Comparison of ENCODE assay signal across 8 mouse cellular contexts in the genomic region with DNA sequence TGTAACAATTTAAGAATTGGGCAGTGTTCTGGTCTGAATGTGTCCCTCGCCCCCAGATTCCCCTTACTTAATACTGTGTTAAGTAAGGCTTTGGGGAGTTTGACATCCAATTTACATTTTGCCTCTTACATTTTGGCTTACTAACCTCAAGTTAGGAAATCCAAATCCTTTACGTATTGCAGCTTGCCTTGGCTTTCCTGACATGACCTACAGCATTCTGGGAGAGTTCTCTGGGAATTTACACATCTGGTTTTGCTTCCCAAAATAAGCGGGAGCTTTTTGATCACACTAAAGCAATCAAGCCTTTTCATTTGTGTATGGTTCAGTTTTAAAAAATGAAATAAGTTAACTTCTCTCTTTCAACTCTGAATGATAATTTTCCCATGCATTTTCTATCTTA. TPM values are rescaled to one million over a fixed set of nuclear protein-coding genes. Genes with fewer than 3 reads are reported as not detected.
DNase-seq lines count a peak whose midpoint lies in the region; ATAC-seq and TF ChIP-seq lines count a peak whose summit lies in the region.

No protein-coding gene starts in this region.

- H3K9me3 ChIP-seq in heart, embryonic 10.5 days: no peaks in the 10 kb centered on the region
- no peaks in the 10 kb centered on the region for H3K9me3 ChIP-seq in CH12.LX (replicated peaks; ENCODE audit: low read length)
- H3K9me3 ChIP-seq in forebrain, embryonic 13.5 days (replicated peaks): no peaks in the 10 kb centered on the region
- no peaks in the 10 kb centered on the region for H3K9me3 ChIP-seq in limb, embryonic 14.5 days (ENCODE audit: control insufficient read depth, low read length)

- peaks cover 28% of the 10 kb centered on the region for H3K4me1 ChIP-seq in heart, embryonic 10.5 days
- H3K4me1 ChIP-seq in CH12.LX (ENCODE audit: control insufficient read depth in 1 of 2, insufficient read depth in 2 of 2): peaks cover 0 to 17% of the 10 kb centered on the region in 2 experiments; a peak in 2 of 4 replicates
- H3K4me1 ChIP-seq in forebrain, embryonic 13.5 days: peaks cover 14% of the 10 kb centered on the region
- H3K4me1 ChIP-seq in limb, embryonic 14.5 days (ENCODE audit: control insufficient read depth, insufficient read depth, low read length): peaks cover 8% of the 10 kb centered on the region

- H3K4me3 ChIP-seq in heart, embryonic 10.5 days: peak overlapping the region; percentile 89
- H3K4me3 ChIP-seq in CH12.LX (replicated peaks in 1 of 3; ENCODE audit: low read depth in 2 of 3, low read length in 2 of 3, poor library complexity in 1 of 3): peak overlapping the region in 2 of 3 experiments; percentile 81 to 88
- peak overlapping the region; percentile 72; the same call in 1 of the 2 replicates for H3K4me3 ChIP-seq in forebrain, embryonic 13.5 days
- peak overlapping the region; percentile 73 for H3K4me3 ChIP-seq in limb, embryonic 14.5 days (replicated peaks; ENCODE audit: low read length)

- in situ Hi-C loops in CH12.LX (cut with MboI; ENCODE audit: low pct_ligation_motif_present, low pct_unique_long_range_greater_than_20kb, low sequenced_read_pairs): loop anchor here (5.0 to 10.0 kb wide), 2 partner anchors 62 to 139 kb away; no protein-coding TSS in a partner anchor

- ATAC-seq in forebrain, embryonic 13.5 days: no peak
- no peak for ATAC-seq in limb, embryonic 14.5 days (ENCODE audit: low FRiP score, low read depth)

- intact Hi-C loops in heart, postnatal 25 days (cut with DNase I): loop anchor here (1.0 kb wide), 1 partner anchor 140 kb away; no protein-coding TSS in a partner anchor
- intact Hi-C loops in gastrocnemius, postnatal 36 days (cut with DNase I): loop anchor here (5.0 to 10.0 kb wide), 2 partner anchors 112 to 189 kb away; no protein-coding TSS in a partner anchor

- 45% methylated on average over 3 of the region's 3 CpGs for WGBS in heart, embryonic 10.5 days
- 48% methylated on average over 3 of the region's 3 CpGs for WGBS in forebrain, embryonic 13.5 days
- WGBS in limb, embryonic 14.5 days: 20% methylated on average over 3 of the region's 3 CpGs

- H3K36me3 ChIP-seq in heart, embryonic 10.5 days: no peaks in the 10 kb centered on the region
- H3K36me3 ChIP-seq in CH12.LX (replicated peaks in 1 of 2; ENCODE audit: control insufficient read depth in 1 of 2, insufficient read depth in 1 of 2, low read length in 1 of 2): no peaks in the 10 kb centered on the region
- H3K36me3 ChIP-seq in forebrain, embryonic 13.5 days (ENCODE audit: poor library complexity, severe bottlenecking): no peaks in the 10 kb centered on the region
- no peaks in the 10 kb centered on the region for H3K36me3 ChIP-seq in limb, embryonic 14.5 days (ENCODE audit: control insufficient read depth, insufficient read depth, low read length)

- H3K9ac ChIP-seq in CH12.LX (ENCODE audit: insufficient read depth, low read depth): peak overlapping the region; percentile 59; the same call in 1 of the 2 replicates
- H3K9ac ChIP-seq in forebrain, embryonic 13.5 days: no peak overlapping the region
- H3K9ac ChIP-seq in limb, embryonic 14.5 days (ENCODE audit: low read depth, low read length, severe bottlenecking): no peak overlapping the region

- no peak for TF ChIP-seq POLR2A in CH12.LX (IDR thresholded peaks at IDR 0.05; ENCODE audit: low read depth, low read length)
- no peak for TF ChIP-seq POLR2A in limb, embryonic 14.5 days (IDR thresholded peaks at IDR 0.05; ENCODE audit: borderline replicate concordance, extremely low read depth, insufficient read depth, insufficient read length)

- no peak for TF ChIP-seq CTCF in CH12.LX (conservative IDR thresholded peaks at IDR 0.05 in 1 of 2, IDR thresholded peaks at IDR 0.05 in 1 of 2; ENCODE audit: low read depth in 2 of 2, low read length in 2 of 2)

- dilution Hi-C loops in CH12.LX (cut with MboI; ENCODE audit: extremely low pct_ligation_motif_present, extremely low pct_unique_long_range_greater_than_20kb, low sequenced_read_pairs): no loop called here

- peak overlapping the region; percentile 41 for H3K4me2 ChIP-seq in CH12.LX (ENCODE audit: insufficient read depth, low read depth, poor library complexity, severe bottlenecking)
- H3K4me2 ChIP-seq in forebrain, embryonic 13.5 days: peak overlapping the region; percentile 97; the same call in 1 of the 2 replicates
- peak overlapping the region; percentile 85 for H3K4me2 ChIP-seq in limb, embryonic 14.5 days (replicated peaks; ENCODE audit: low read depth, low read length, severe bottlenecking)

- peaks cover 5% of the 10 kb centered on the region; the same call in 1 of the 2 replicates for H3K27me3 ChIP-seq in heart, embryonic 10.5 days (ENCODE audit: insufficient read depth, poor library complexity, severe bottlenecking)
- no peaks in the 10 kb centered on the region for H3K27me3 ChIP-seq in CH12.LX (replicated peaks)
- H3K27me3 ChIP-seq in forebrain, embryonic 13.5 days: peaks cover 20% of the 10 kb centered on the region
- 0 out of 2 replicates have a peak, but pooled peaks cover 5% of the 10 kb centered on the region for H3K27me3 ChIP-seq in limb, embryonic 14.5 days (ENCODE audit: control insufficient read depth, insufficient read depth, low read length)

- peak overlapping the region; percentile 42; the same call in 1 of the 2 replicates for H3K27ac ChIP-seq in heart, embryonic 10.5 days
- H3K27ac ChIP-seq in CH12.LX (ENCODE audit: insufficient read depth, low read depth): no peak overlapping the region
- no peak overlapping the region for H3K27ac ChIP-seq in forebrain, embryonic 13.5 days
- no peak overlapping the region for H3K27ac ChIP-seq in limb, embryonic 14.5 days (replicated peaks; ENCODE audit: low read depth, low read length)

- no peak for DNase-seq in heart, embryonic 10.5 days (ENCODE audit: low spot score)
- DNase-seq in heart, postnatal 25 days (ENCODE audit: low spot score): no peak
- DNase-seq in CH12.LX (ENCODE audit: extremely low read depth): no peak
- no peak for DNase-seq in limb, embryonic 14.5 days (ENCODE audit: low spot score)
- DNase-seq in spleen, adult 18-20 months: no peak
- no peak for DNase-seq in yolk sac, embryonic 10.5 days (ENCODE audit: low spot score)
- no peak for DNase-seq in gastrocnemius, postnatal 36 days

- TF ChIP-seq RAD21 in CH12.LX (IDR thresholded peaks at IDR 0.05; ENCODE audit: low read depth, low read length): no peak

- TF ChIP-seq EP300 in CH12.LX (IDR thresholded peaks at IDR 0.05; ENCODE audit: low read length): no peak

- peaks cover 25% of the 10 kb centered on the region for H3K79me2 ChIP-seq in CH12.LX (replicated peaks; ENCODE audit: control insufficient read depth, extremely low read depth, insufficient read depth, poor library complexity, severe bottlenecking)

TF ChIP-seq in CH12.LX, 34 proteins besides CTCF, POLR2A, EP300 and RAD21:
- TF ChIP-seq MYC (IDR thresholded peaks at IDR 0.05; ENCODE audit: low read depth, low read length) (no peak), USF1 (IDR thresholded peaks at IDR 0.05; ENCODE audit: low read depth, low read length) (no peak), UBTF (IDR thresholded peaks at IDR 0.05; ENCODE audit: low read depth, low read length) (no peak), SMC3 (IDR thresholded peaks at IDR 0.05; ENCODE audit: low read depth, low read length) (no peak), JUND (conservative IDR thresholded peaks at IDR 0.05; ENCODE audit: low read depth, low read length) (no peak), USF2 (conservative IDR thresholded peaks at IDR 0.05; ENCODE audit: low read depth, low read length) (no peak), PAX5 (IDR thresholded peaks at IDR 0.05; ENCODE audit: low read length) (no peak), ZNF384 (IDR thresholded peaks at IDR 0.05; ENCODE audit: low read depth, low read length) (no peak), MAFK (IDR thresholded peaks at IDR 0.05; ENCODE audit: insufficient replicate concordance, low read length) (no peak), MEF2A (IDR thresholded peaks at IDR 0.05; ENCODE audit: borderline replicate concordance, low read depth, low read length) (no peak), MAX (IDR thresholded peaks at IDR 0.05; ENCODE audit: low read length) (no peak), NRF1 (IDR thresholded peaks at IDR 0.05; ENCODE audit: low read depth, low read length) (no peak), MAZ (IDR thresholded peaks at IDR 0.05; ENCODE audit: low read depth, low read length) (no peak), NELFE (IDR thresholded peaks at IDR 0.05; ENCODE audit: low read depth, low read length) (no peak), GABPA (IDR thresholded peaks at IDR 0.05; ENCODE audit: insufficient replicate concordance, low read depth, low read length) (no peak), ZMIZ1 (IDR thresholded peaks at IDR 0.05; ENCODE audit: low read depth, low read length) (no peak), ZKSCAN1 (IDR thresholded peaks at IDR 0.05; ENCODE audit: borderline replicate concordance, low read depth, low read length) (no peak), KAT2A (IDR thresholded peaks at IDR 0.05; ENCODE audit: insufficient replicate concordance, low read length) (no peak), BHLHE40 (IDR thresholded peaks at IDR 0.05; ENCODE audit: low read depth, low read length) (no peak), MXI1 (IDR thresholded peaks at IDR 0.05; ENCODE audit: low read depth, low read length) (no peak)

RNA-seq across cellular contexts. Expression of gene Map3k5, which starts 1.3 kb away (rescaled TPM):
- polyA plus RNA-seq in heart, embryonic 10.5 days (2016; fragmentation: Nextera tagmentation; extraction: Ambion mirVana): 2.4 and 2.6 TPM in 2 replicates
- total RNA-seq in heart, postnatal 25 days (2021): 10 to 100 TPM; 37.0 to 37.7 TPM
- total RNA-seq in CH12.LX (2012; rRNA removed) (27.6 and 28.8 TPM in 2 replicates), CH12.LX (2014; rRNA removed) (15.8 and 16.3 TPM in 2 replicates)
- polyA plus RNA-seq in CH12.LX (2012; ENCODE audit: insufficient read length, low read depth): 27.3 and 31.0 TPM in 2 replicates
- 0.36 and 0.64 TPM in 2 replicates for polyA plus RNA-seq in forebrain, embryonic 13.5 days (2015; fragmentation: Nextera tagmentation; extraction: Ambion mirVana)
- polyA plus RNA-seq in limb, embryonic 14.5 days (2012; rRNA removed): 3.0 and 3.5 TPM in 2 replicates
- polyA plus RNA-seq in limb, embryonic 14.5 days (2014; fragmentation: Nextera tagmentation; extraction: Ambion mirVana): 2.0 and 2.4 TPM in 2 replicates
- 1 to 10 TPM; 6.3 to 6.7 TPM for total RNA-seq in gastrocnemius, postnatal 36 days (2021)

RNA-seq across cellular contexts. Expression of gene Pex7, which starts 25.5 kb away (rescaled TPM):
- 31.6 and 41.5 TPM in 2 replicates for polyA plus RNA-seq in heart, embryonic 10.5 days (2016; fragmentation: Nextera tagmentation; extraction: Ambion mirVana)
- total RNA-seq in heart, postnatal 25 days (2021): 10 to 100 TPM; 25.5 to 28.9 TPM
- total RNA-seq in CH12.LX (2012; rRNA removed) (26.5 and 28.0 TPM in 2 replicates), CH12.LX (2014; rRNA removed) (53.1 and 53.6 TPM in 2 replicates)
- polyA plus RNA-seq in CH12.LX (2012; ENCODE audit: insufficient read length, low read depth): 30.2 and 32.4 TPM in 2 replicates
- 26.5 and 31.1 TPM in 2 replicates for polyA plus RNA-seq in forebrain, embryonic 13.5 days (2015; fragmentation: Nextera tagmentation; extraction: Ambion mirVana)
- polyA plus RNA-seq in limb, embryonic 14.5 days (2012; rRNA removed): 19.2 and 19.7 TPM in 2 replicates
- polyA plus RNA-seq in limb, embryonic 14.5 days (2014; fragmentation: Nextera tagmentation; extraction: Ambion mirVana): 26.4 and 31.5 TPM in 2 replicates
- 10 to 100 TPM; 18.2 to 20.0 TPM for total RNA-seq in gastrocnemius, postnatal 36 days (2021)

Comparison
In these comparisons a context has a peak if more than half of its experiments do, and no peak if none do; other contexts are left out.
1. H3K4me2 ChIP-seq: peak in every context shown above with its lines; median percentile 97 in forebrain, embryonic 13.5 days; 85 in limb, embryonic 14.5 days; 41 in CH12.LX.